Mouse (Mus musculus): Measurements from ENCODE around the gene Olfr533. TPM values are rescaled to one million over a fixed set of nuclear protein-coding genes. Genes with fewer than 3 reads are reported as not detected.
"Not testable (repeated sequence)": the region's sequence is repeated elsewhere in the genome, so short reads cannot be mapped to it uniquely, and the experiment has no call there.

Olfr533 gene
- not detected in 2 replicates for total RNA-seq (2012; rRNA removed)

DNA sequence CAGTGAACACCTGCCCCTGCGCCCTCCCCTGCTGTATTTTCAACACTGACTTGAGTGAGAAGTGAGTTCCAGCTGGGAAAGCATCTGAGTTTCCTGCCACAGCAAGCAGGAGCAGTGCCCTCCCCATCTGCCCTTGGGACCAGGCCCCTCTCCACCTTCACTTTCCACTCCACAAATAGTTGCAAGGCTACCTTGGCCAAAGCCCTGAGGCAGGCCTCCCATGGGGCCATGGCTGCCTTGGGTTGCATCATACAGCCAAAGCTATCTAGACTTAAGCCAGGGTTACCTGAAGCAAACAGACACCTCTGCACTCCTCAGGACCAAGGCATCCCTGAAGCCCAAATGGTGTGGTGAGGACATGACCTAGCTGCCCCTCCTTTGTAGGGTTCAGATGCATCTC, at the start of gene Olfr533:
TSS of gene Olfr533 (plus strand) at position 301 of the 400 bp plus-strand sequence.
- H3K9ac ChIP-seq (ENCODE audit: insufficient read depth, low read depth, low read length, poor library complexity, severe bottlenecking); H3K36me3 ChIP-seq (ENCODE audit: control insufficient read depth, insufficient read depth, low read length, poor library complexity, severe bottlenecking); DNase-seq (ENCODE audit: low read depth, low spot score); H3K27ac ChIP-seq (ENCODE audit: insufficient read depth, low read depth, low read length, poor library complexity, severe bottlenecking); H3K4me1 ChIP-seq (ENCODE audit: control insufficient read depth in 2 of 2, insufficient read depth in 2 of 2, low read length in 2 of 2, poor library complexity in 1 of 2); H3K4me3 ChIP-seq (ENCODE audit: insufficient read depth in 1 of 2, low read depth in 1 of 2, low read length in 2 of 2, poor library complexity in 1 of 2, severe bottlenecking in 1 of 2); in situ Hi-C loops (cut with MboI; ENCODE audit: low sequenced_read_pairs in 2 of 2, unreplicated experiment in 2 of 2); H3K9me3 ChIP-seq (ENCODE audit: control insufficient read depth, insufficient read depth, low read depth, low read length): not testable (repeated sequence)

DNA sequence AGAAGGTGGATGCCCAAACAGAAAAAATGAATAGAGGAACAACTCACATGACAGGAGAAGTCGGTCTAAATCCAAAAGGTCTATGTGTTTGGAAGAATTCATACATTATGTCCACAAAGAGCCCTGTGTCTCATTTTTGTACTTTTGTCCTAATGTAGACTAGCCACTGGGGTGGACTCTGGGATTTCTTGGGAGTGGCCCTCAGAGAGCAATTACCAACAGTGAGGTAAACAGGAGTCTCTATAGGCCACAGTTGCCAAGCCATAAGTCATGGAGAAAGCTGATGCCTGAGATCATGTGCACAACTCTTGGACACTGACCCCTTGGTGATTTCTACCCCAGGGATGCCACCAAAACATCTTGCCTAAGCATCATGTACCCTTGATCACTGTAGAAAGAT, 41.6 kb upstream of the Olfr533 start, which contains the start of gene Olfr532:
TSS of gene Olfr532 (minus strand) at position 101 of the 400 bp plus-strand sequence.
- Histone ChIP-seq H3K36me3 (ENCODE audit: control insufficient read depth, insufficient read depth, low read length, poor library complexity, severe bottlenecking) (no peaks in the 10 kb centered on the region), H3K9ac (ENCODE audit: insufficient read depth, low read depth, low read length, poor library complexity, severe bottlenecking) (no peak within 1 kb of the TSS), H3K9me3 (ENCODE audit: control insufficient read depth, insufficient read depth, low read depth, low read length) (no peaks in the 10 kb centered on the region), H3K4me1 (ENCODE audit: control insufficient read depth in 2 of 2, insufficient read depth in 2 of 2, low read length in 2 of 2, poor library complexity in 1 of 2) (no peaks in the 10 kb centered on the region), H3K4me3 (ENCODE audit: insufficient read depth in 1 of 2, low read depth in 1 of 2, low read length in 2 of 2, poor library complexity in 1 of 2, severe bottlenecking in 1 of 2) (no peak within 1 kb of the TSS), H3K27ac (ENCODE audit: insufficient read depth, low read depth, low read length, poor library complexity, severe bottlenecking) (no peak within 1 kb of the TSS)
- in situ Hi-C loops (cut with MboI; ENCODE audit: low sequenced_read_pairs in 2 of 2, unreplicated experiment in 2 of 2), result no loop called here
- TF ChIP-seq ZC3H11A (IDR thresholded peaks at IDR 0.05; ENCODE audit: borderline replicate concordance, low read depth, low read length), result no peak
- no peak for TF ChIP-seq MAFK (IDR thresholded peaks at IDR 0.05; ENCODE audit: insufficient read depth, low read depth, low read length)
- TF ChIP-seq ZNF384 (IDR thresholded peaks at IDR 0.05; ENCODE audit: low read depth, low read length), result no peak
- no peak for TF ChIP-seq HCFC1 (IDR thresholded peaks at IDR 0.05; ENCODE audit: borderline replicate concordance, insufficient read depth, low read length)
- no peak for TF ChIP-seq CHD2 (IDR thresholded peaks at IDR 0.05; ENCODE audit: low read depth, low read length)
- DNase-seq (ENCODE audit: low read depth, low spot score), result no peak

DNA sequence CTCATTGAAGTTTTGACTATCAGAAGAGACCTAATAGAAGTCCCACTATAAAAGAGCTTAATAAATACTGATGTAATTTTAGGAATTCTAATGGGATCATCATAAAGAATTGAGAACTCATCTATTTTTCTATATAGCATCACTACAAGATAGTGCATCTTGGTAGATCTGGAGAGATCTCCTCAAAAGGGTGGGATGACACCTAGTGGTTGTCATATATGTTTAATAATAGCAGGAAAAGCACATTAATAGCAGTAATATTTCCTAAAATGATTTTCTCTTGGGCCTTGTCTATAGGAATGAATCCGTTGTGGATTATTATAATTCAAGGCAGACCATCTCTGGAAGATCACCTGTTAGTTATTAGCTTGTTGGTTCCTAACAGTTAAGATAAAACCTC, 20.0 kb upstream of the Olfr533 start:
- Histone ChIP-seq H3K9ac (ENCODE audit: insufficient read depth, low read depth, low read length, poor library complexity, severe bottlenecking) (no peak overlapping the region), H3K4me1 (ENCODE audit: control insufficient read depth in 2 of 2, insufficient read depth in 2 of 2, low read length in 2 of 2, poor library complexity in 1 of 2) (0 out of 4 replicates have a peak, but pooled peaks cover 0 to 1% of the 10 kb centered on the region in 2 experiments), H3K4me3 (ENCODE audit: insufficient read depth in 1 of 2, low read depth in 1 of 2, low read length in 2 of 2, poor library complexity in 1 of 2, severe bottlenecking in 1 of 2) (no peak overlapping the region), H3K36me3 (ENCODE audit: control insufficient read depth, insufficient read depth, low read length, poor library complexity, severe bottlenecking) (no peaks in the 10 kb centered on the region), H3K9me3 (ENCODE audit: control insufficient read depth, insufficient read depth, low read depth, low read length) (no peaks in the 10 kb centered on the region), H3K27ac (ENCODE audit: insufficient read depth, low read depth, low read length, poor library complexity, severe bottlenecking) (no peak overlapping the region)
- TF ChIP-seq HCFC1 (IDR thresholded peaks at IDR 0.05; ENCODE audit: borderline replicate concordance, insufficient read depth, low read length) (no peak), ZC3H11A (IDR thresholded peaks at IDR 0.05; ENCODE audit: borderline replicate concordance, low read depth, low read length) (no peak), ZNF384 (IDR thresholded peaks at IDR 0.05; ENCODE audit: low read depth, low read length) (no peak), CHD2 (IDR thresholded peaks at IDR 0.05; ENCODE audit: low read depth, low read length) (no peak), MAFK (IDR thresholded peaks at IDR 0.05; ENCODE audit: insufficient read depth, low read depth, low read length) (no peak)
- no peak for DNase-seq (ENCODE audit: low read depth, low spot score)
- in situ Hi-C loops (cut with MboI; ENCODE audit: low sequenced_read_pairs in 2 of 2, unreplicated experiment in 2 of 2), result no loop called here

DNA sequence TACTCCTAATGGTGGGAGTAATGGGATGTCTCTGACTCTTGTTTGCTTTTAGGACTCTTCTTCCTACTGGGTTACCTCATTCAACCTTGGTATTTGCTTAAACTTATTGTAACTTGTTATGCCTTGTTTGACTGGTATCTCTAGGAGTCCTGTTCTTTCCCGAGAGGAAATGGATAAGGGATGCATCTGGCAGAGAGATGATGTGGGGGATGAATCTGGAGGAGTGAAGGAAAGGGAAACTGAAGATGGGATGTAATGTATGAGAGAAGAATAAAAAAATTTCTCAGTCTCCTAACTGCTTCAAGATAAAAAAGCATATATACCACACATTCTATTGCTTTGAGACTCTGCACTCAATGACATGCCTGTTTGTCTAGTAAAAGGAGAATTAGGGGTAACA, 14.7 kb downstream of the Olfr533 start:
- in situ Hi-C loops (cut with MboI; ENCODE audit: low sequenced_read_pairs in 2 of 2, unreplicated experiment in 2 of 2), result no loop called here
- Histone ChIP-seq H3K4me1 (ENCODE audit: control insufficient read depth in 2 of 2, insufficient read depth in 2 of 2, low read length in 2 of 2, poor library complexity in 1 of 2) (no peaks in the 10 kb centered on the region), H3K9ac (ENCODE audit: insufficient read depth, low read depth, low read length, poor library complexity, severe bottlenecking) (no peak overlapping the region), H3K9me3 (ENCODE audit: control insufficient read depth, insufficient read depth, low read depth, low read length) (no peaks in the 10 kb centered on the region), H3K27ac (ENCODE audit: insufficient read depth, low read depth, low read length, poor library complexity, severe bottlenecking) (no peak overlapping the region), H3K4me3 (ENCODE audit: insufficient read depth in 1 of 2, low read depth in 1 of 2, low read length in 2 of 2, poor library complexity in 1 of 2, severe bottlenecking in 1 of 2) (no peak overlapping the region), H3K36me3 (ENCODE audit: control insufficient read depth, insufficient read depth, low read length, poor library complexity, severe bottlenecking) (no peaks in the 10 kb centered on the region)
- TF ChIP-seq CHD2 (IDR thresholded peaks at IDR 0.05; ENCODE audit: low read depth, low read length) (no peak), HCFC1 (IDR thresholded peaks at IDR 0.05; ENCODE audit: borderline replicate concordance, insufficient read depth, low read length) (no peak), ZC3H11A (IDR thresholded peaks at IDR 0.05; ENCODE audit: borderline replicate concordance, low read depth, low read length) (no peak), MAFK (IDR thresholded peaks at IDR 0.05; ENCODE audit: insufficient read depth, low read depth, low read length) (no peak), ZNF384 (IDR thresholded peaks at IDR 0.05; ENCODE audit: low read depth, low read length) (no peak)
- no peak for DNase-seq (ENCODE audit: low read depth, low spot score)

DNA sequence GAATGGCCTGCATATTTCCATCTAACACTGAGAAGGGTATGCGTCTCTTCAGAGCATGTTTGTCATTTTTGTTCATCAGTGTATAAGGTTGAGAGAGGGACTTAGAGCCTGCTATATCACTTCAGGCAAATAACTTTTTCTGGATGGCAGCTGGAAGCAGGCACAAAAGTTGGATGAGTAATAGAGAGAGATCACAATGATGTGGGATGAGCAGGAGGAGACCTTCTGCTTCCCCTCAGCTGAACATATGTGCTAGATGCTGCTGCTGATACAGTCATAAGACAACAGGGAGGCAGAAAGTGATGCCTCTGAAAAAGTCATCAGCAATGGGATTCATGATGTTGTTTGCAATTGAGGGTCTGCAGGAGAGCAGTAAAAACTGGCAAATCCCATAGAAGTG, 15.6 kb downstream of the Olfr533 start:
- DNase-seq (ENCODE audit: low read depth, low spot score), result no peak
- H3K4me1 ChIP-seq (ENCODE audit: control insufficient read depth in 2 of 2, insufficient read depth in 2 of 2, low read length in 2 of 2, poor library complexity in 1 of 2), result no peaks in the 10 kb centered on the region
- H3K36me3 ChIP-seq (ENCODE audit: control insufficient read depth, insufficient read depth, low read length, poor library complexity, severe bottlenecking), result no peaks in the 10 kb centered on the region
- H3K27ac ChIP-seq (ENCODE audit: insufficient read depth, low read depth, low read length, poor library complexity, severe bottlenecking), result no peak overlapping the region
- H3K4me3 ChIP-seq (ENCODE audit: insufficient read depth in 1 of 2, low read depth in 1 of 2, low read length in 2 of 2, poor library complexity in 1 of 2, severe bottlenecking in 1 of 2), result no peak overlapping the region
- in situ Hi-C loops (cut with MboI; ENCODE audit: low sequenced_read_pairs in 2 of 2, unreplicated experiment in 2 of 2), result no loop called here
- H3K9me3 ChIP-seq (ENCODE audit: control insufficient read depth, insufficient read depth, low read depth, low read length), result no peaks in the 10 kb centered on the region
- TF ChIP-seq CHD2 (IDR thresholded peaks at IDR 0.05; ENCODE audit: low read depth, low read length) (no peak), HCFC1 (IDR thresholded peaks at IDR 0.05; ENCODE audit: borderline replicate concordance, insufficient read depth, low read length) (no peak), MAFK (IDR thresholded peaks at IDR 0.05; ENCODE audit: insufficient read depth, low read depth, low read length) (no peak), ZNF384 (IDR thresholded peaks at IDR 0.05; ENCODE audit: low read depth, low read length) (no peak), ZC3H11A (IDR thresholded peaks at IDR 0.05; ENCODE audit: borderline replicate concordance, low read depth, low read length) (no peak)
- H3K9ac ChIP-seq (ENCODE audit: insufficient read depth, low read depth, low read length, poor library complexity, severe bottlenecking), result no peak overlapping the region
